Mouse (Mus musculus): Measurements from ENCODE around the gene Kansl1. TPM values are rescaled to one million over a fixed set of nuclear protein-coding genes. Genes with fewer than 3 reads are reported as not detected.
A peak's percentile ranks its signal among the peaks of the same experiment; 100 is the strongest.

The Kansl1 gene
- polyA plus RNA-seq, 1 experiment from 2014 or later: 18.3 TPM

DNA sequence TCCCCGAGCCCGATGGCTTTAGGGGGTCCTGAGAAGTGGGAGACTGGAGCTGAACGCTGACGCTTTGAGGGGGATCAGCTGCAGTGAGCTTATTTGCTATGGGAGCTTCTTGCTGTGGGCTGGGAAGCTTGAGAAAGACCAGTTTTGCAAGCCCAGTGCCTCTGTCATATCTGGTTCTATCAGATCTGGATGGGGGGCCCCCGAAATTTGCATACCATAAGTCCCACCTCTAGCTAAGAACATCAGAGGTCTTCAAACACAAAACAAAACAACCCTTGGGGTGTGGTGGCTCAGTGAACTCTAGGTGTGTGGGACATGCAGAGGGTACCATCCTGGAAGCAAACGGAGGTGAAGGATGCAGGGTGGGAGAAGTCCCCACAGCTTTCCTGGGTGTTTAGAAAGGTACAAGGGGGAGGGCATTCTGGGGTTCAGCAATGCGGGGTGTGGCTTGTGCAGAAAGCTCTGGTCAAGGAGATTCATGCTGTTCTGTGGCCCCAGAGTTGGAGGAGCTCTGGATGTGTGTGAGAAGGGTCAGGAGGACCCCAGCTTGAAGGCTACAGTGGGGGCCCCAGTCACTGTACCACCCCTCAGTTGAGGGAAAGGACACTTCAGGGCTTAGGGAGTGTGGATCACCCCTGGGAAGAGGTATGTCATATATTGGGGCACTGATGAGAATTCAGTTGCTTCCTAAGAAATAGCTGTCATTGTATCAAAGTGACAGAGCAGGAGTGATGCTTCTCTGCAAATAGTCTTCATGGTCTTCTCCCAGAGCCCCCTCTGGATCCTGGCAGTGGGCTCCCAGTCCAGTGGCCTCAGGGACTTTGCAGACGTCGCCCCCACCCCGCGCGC, 159.1 kb downstream of the Kansl1 start:
- DNase-seq (ENCODE audit: low spot score): no peak

GRCm38 (mm10) chr11:104307136-104307535, 161.5 kb downstream of the Kansl1 start:
- DNase-seq (ENCODE audit: low spot score): no peak

DNA sequence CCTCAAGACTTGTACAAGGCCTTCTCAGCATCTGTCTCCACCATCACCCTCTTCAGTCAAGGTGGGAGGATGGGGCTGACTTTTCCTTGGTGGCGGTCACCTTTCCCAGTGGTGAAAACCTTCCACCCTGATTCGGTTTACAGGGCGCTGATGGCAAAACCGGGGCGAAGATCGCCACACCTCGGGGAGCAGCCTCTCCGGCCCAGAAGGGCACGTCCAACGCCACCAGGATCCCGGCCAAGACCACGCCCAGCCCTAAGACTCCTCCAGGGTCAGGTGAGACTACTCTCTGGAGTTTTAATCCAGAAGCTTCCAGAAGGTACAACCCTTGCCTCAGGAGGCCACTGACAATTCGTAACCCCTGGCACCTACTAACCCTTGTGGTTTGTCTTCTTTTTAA, 162.2 kb downstream of the Kansl1 start:
- no peak for DNase-seq (ENCODE audit: low spot score)

- DNase-seq (ENCODE audit: low spot score): no peak
These were observed 162.9 kb downstream of the Kansl1 start for GRCm38 (mm10) chr11:104305711-104306110.

GRCm38 (mm10) chr11:104303088-104303960, 165.3 kb downstream of the Kansl1 start:
- no peak for DNase-seq (ENCODE audit: low spot score)

DNA sequence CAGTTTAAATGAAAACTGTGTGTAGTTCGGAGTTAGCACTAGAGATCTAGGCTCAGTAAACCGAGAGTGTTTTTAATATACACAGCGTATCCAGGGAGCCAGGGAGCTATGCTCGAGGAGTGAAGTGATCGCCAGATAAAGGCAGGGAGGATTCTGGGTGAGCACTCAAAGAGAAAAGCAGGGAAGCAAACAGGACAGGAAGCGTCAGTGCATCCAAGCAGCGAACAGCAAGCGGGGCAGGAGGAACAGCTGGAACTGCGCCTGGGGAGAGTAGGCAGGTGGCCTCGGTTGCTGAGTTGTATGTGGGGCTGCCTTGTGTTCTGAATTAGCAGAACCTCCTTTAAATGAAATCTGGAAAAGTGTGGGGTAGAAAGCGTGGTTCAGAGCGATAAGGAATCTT, 166.0 kb downstream of the Kansl1 start:
- no peak for DNase-seq (ENCODE audit: low spot score)

GRCm38 (mm10) chr11:104297671-104298070, 171.0 kb downstream of the Kansl1 start:
- DNase-seq (ENCODE audit: low spot score): no peak

- no peak for DNase-seq (ENCODE audit: low spot score)
These were observed 173.0 kb downstream of the Kansl1 start for GRCm38 (mm10) chr11:104295656-104296055.

DNA sequence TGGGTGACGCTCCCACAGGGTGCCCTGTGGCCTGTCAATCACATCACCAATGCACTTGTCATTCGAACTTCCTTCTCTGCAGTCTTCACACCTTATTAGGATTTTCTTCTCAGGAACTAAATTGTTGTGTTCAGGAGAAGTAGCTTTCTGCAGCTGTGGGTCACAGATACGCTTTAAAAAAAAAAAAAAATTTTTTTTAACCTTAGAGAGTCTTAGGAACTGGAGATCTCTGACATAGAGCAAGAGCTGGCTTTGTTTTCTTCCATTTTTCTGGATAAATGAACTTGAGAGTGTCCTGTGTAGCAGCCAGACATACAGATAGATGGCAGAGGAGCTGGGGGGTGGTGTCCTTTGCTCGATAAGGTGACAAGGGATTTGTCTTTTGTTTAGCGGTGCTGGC, 173.5 kb downstream of the Kansl1 start:
- no peak for DNase-seq (ENCODE audit: low spot score)

DNA sequence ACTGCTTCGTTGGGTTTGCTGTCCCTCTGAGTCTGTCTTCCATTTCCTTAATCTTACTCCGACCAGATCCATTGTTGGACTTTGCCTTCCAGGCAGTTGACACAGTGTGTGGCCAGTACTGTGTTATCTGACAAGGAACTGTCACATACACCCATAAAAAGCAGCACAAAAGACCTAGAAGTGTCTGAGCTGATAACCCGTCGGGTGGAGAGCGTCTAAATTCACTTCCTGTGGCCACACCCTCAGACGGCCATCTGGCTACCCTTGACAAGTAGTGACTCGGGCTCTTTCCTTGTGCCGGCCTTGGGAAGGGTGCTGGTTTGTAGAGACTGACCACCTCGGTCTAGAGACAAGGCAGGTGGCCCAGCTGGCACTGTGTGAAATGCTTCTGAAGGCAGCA, 175.4 kb downstream of the Kansl1 start:
- no peak for DNase-seq (ENCODE audit: low spot score)

DNA sequence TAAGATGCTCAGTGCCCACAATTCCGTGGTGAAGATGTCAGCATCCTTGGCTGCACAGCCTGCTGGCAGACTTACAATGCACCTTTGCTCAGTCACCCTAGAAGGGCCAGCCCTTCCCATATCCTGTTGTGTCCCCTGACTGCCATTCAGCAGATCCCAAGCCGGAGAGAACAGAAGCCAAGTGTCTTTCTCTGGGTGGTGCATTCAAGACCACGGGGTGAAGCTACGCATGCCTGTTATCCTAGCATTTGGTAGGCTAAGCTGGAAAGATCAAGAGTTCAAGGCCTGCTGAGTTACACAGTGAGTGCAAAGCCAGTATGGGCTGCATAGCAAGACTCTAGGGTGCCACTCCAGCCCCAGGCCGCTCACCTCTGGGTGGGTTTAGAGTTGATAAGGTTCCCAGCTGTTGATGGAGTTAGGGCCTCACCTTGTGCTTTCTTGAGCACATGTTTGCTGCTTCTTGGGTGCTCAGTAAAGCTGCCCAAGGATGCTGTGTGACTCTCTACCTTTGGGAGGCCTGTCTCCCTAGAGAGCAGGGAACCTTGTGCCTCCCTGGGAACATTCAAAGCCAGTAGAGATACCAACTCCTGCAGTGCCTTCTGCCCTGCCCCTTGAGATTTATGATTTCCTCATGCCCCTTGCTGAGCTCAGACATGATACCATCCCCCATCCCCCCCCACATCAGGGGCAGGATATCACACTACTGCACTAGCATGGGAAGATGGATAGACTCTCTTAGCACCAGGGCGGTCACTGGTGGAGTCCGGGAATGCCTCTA, 176.0 kb downstream of the Kansl1 start:
- DNase-seq (ENCODE audit: low spot score): no peak

GRCm38 (mm10) chr11:104289199-104290031, 179.2 kb downstream of the Kansl1 start:
- peak; percentile 83 for DNase-seq (ENCODE audit: low spot score)

- no peak for DNase-seq (ENCODE audit: low spot score)
These were observed 179.8 kb downstream of the Kansl1 start for GRCm38 (mm10) chr11:104288835-104289198.

DNA sequence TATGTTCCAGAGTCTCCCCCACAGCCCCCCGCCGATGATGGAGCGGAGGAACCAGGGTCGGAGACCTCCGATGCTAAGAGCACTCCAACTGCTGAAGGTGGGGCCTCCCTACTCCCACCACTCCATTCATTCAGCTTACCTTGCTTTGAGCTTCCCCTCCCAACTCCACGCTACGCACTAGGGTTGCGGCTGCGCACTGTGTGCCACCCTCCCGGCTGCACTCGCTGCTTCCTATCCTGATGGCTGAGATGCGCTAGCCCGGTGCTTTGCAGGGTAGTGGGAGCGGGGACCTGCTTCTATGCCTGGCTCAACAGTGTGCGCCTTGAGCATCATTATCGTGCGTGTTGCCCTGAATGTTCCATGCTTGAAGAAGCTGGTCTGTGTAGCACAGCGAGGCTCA, 181.5 kb downstream of the Kansl1 start:
- DNase-seq (ENCODE audit: low spot score): no peak

Small RNA genes lying within 50 kb of the gene (microRNA-seq; reads per million reads assigned to microRNA genes)
- not detected for gene Gm47315 (ENCODE audit: borderline number of aligned reads)

Other genes with a start within 250 kb of the Kansl1 start
- 0.41 and 0.61 TPM in 2 replicates for gene Mapt, start 237.5 kb downstream of the Kansl1 start, polyA plus RNA-seq (2015; fragmentation: Nextera tagmentation; extraction: Ambion mirVana)
- 30.0 and 33.7 TPM in 2 replicates for gene Cdc27, start 81.8 kb upstream of the Kansl1 start, polyA plus RNA-seq (2015; fragmentation: Nextera tagmentation; extraction: Ambion mirVana)
- gene Myl4, start 81.8 kb upstream of the Kansl1 start, polyA plus RNA-seq (2015; fragmentation: Nextera tagmentation; extraction: Ambion mirVana): 7.7 and 9.4 TPM in 2 replicates
- 2.8 TPM in 2 replicates for gene Itgb3, start 139.1 kb upstream of the Kansl1 start, polyA plus RNA-seq (2015; fragmentation: Nextera tagmentation; extraction: Ambion mirVana)
- 0.03 TPM in 2 replicates for gene Gm11639, start 216.8 kb upstream of the Kansl1 start, polyA plus RNA-seq (2015; fragmentation: Nextera tagmentation; extraction: Ambion mirVana)